Mouse (Mus musculus) liver, embryonic 16.5 days (tissue): ENCODE data around the gene Pdss2. TPM values are rescaled to one million over a fixed set of nuclear protein-coding genes. Genes with fewer than 3 reads are reported as not detected.
A peak's percentile ranks its signal among the peaks of the same experiment; 100 is the strongest.

Source experiments
- ATAC-seq: fragments of 200-750 bp; cut with Nextera tagmentation; 2 replicates; pipeline ENCODE4 v1.8.0; 2017; ENCODE audit warnings: low read depth, mild to moderate bottlenecking, moderate number of reproducible peaks, moderate library complexity
- H3K27ac ChIP-seq: fragments of 300-500 bp; sonication (generic); 2 replicates; pipeline ENCODE4 v1.5.1; 2014; ENCODE audit warnings: mild to moderate bottlenecking, low read length
- H3K27me3 ChIP-seq: fragments of 300-500 bp; sonication (generic); 2 replicates; pipeline ENCODE4 v1.6.1; 2014; ENCODE audit warnings: low read depth, low read length, mixed read lengths; ENCODE audit not compliant: control insufficient read depth, insufficient read depth
- H3K36me3 ChIP-seq: fragments of 300-500 bp; sonication (generic); 2 replicates; pipeline ENCODE4 v1.6.1; 2014; ENCODE audit warnings: mild to moderate bottlenecking; ENCODE audit not compliant: control insufficient read depth, insufficient read depth
- H3K4me1 ChIP-seq: fragments of 300-500 bp; sonication (generic); 2 replicates; pipeline ENCODE4 v1.6.1; 2014; ENCODE audit warnings: low read depth, low read length, mixed read lengths; ENCODE audit not compliant: control insufficient read depth
- H3K4me2 ChIP-seq: fragments of 300-500 bp; sonication (generic); 2 replicates; pipeline ENCODE4 v1.6.1; 2014; ENCODE audit warnings: low read depth, low read length, mixed read lengths
- H3K4me3 ChIP-seq: fragments of 300-500 bp; sonication (generic); 2 replicates; pipeline ENCODE4 v1.5.1; 2014; ENCODE audit warnings: low read depth, mild to moderate bottlenecking, low read length
- H3K9ac ChIP-seq: fragments of 300-500 bp; sonication (generic); 2 replicates; pipeline ENCODE4 v1.6.1; 2014; ENCODE audit warnings: low read depth, low read length
- H3K9me3 ChIP-seq: fragments of 300-500 bp; sonication (generic); replicated peaks from 2 replicates; pipeline ENCODE4 v1.6.1; 2016; ENCODE audit warnings: low read length; ENCODE audit not compliant: control insufficient read depth
- WGBS: fragments of 180-500 bp; shearing (Covaris S2); extraction: QIAGEN DNeasy Blood & Tissue Kit; methylation state at CpG from one replicate; pipeline ENCODE4 v1.1.7; 2014; ENCODE audit not compliant: insufficient replicate concordance; 5-methylcytosine and 5-hydroxymethylcytosine counted together
- polyA plus RNA-seq: library from polyadenylated mRNA; unstranded; fragments of >200 nt; fragmentation: Nextera tagmentation; extraction: Ambion mirVana; gene quantifications from 2 replicates; pipeline ENCODE4 v1.2.1, GENCODE M21; 2015

Gene Pdss2
- polyA plus RNA-seq, 1 experiment from 2014 or later = 6.4 TPM

DNA sequence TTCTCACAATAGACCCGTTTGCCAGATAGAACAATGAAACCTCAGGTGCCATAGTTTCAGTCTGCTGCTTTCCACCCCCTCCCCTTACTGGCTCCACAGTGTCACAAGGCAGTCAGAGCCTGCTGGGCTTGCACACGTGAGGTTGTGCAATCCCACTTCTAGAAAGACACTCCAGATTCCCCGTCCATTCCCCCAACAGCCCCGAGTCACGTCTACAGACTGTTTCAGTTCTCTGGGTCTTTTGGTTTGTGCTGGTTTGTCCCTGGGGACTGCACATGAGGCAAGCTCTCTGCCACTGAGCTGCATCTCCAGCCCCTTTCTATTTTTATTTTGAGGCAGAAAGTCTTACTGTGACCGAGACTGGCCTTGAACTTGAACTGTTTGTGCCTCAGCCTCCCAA lies 196.1 kb downstream of the Pdss2 start:
- Histone ChIP-seq H3K27me3 (no peaks in the 10 kb centered on the region), H3K4me2 (no peak overlapping the region), H3K9me3 (no peaks in the 10 kb centered on the region), H3K4me3 (no peak overlapping the region), H3K36me3 (no peaks in the 10 kb centered on the region), H3K4me1 (no peaks in the 10 kb centered on the region), H3K27ac (no peak overlapping the region), H3K9ac (no peak overlapping the region)
- no peak for ATAC-seq
- 58% methylated on average over 6 of the region's 6 CpGs for WGBS

DNA sequence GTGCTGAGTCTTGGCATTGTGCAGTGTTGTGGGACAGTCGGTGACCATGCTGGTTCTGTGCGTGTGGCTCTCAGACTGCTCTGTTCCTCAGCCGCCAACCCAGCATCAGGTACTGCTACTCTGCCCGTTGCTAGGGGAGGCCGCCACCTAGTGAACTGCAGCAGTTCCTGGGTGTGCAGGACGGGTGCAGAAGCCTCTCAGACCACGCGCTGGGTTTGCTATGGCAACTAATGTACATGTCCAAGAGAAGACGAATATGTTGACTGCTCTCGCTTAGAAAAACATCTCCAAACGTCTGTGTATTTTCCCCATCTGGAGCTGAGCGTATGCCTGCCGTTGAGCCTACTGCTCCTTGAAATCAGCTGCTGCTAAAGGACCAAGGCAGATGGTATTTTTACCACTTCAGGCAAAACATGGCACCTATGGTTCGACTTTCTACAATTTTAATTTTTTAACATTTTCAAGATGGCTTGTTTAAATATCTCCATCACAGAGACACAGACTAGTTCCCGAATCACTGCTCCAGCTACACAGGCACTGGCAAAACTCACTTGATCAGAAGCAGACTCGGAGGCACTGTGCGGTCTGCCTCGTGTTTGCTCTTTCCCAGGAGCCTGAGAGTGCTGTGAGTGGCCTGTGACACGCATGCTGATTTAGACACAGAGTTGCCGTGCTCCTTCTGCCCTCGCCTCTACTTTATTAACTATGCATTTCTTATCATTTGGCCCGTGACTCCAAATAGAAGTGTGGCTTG lies 199.6 kb downstream of the Pdss2 start:
- Histone ChIP-seq H3K9ac (no peak overlapping the region), H3K9me3 (no peaks in the 10 kb centered on the region), H3K27me3 (no peaks in the 10 kb centered on the region), H3K27ac (no peak overlapping the region), H3K4me1 (no peaks in the 10 kb centered on the region), H3K4me2 (no peak overlapping the region), H3K36me3 (no peaks in the 10 kb centered on the region), H3K4me3 (no peak overlapping the region)
- 75% methylated on average over 22 of the region's 22 CpGs for WGBS
- ATAC-seq = no peak

DNA sequence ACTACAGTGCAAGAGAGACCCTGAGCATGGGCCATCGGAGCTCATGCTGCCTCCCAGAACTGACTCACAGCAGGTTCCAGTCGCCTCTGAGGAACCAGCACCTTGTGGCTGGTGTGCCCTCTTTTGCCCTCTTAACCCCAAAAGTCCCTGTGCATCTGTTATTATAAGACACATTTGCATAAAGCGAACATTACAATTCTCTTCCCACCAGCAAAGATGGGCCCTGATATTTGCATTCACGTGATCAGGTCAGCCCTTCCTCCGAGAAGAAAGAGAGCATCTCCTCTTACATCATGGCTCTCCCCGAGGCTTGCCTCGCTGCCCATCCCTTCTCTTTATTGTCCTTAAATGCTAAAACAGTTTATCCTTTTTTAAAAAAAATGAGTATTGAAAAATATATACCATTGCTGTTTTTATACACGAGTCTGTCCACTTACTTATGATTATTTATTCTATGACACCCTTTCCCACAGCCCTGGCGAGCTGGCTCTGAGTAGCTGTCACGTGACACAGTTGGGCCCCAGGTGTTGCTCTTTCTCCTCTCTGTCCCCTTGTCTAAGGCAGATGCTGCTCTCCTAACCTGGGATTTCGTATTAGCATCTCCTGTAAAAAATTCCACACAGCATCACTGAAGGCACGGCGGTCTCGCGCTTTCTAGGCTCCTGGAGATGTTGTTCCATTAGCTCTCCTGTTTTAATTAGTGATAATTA lies 200.9 kb downstream of the Pdss2 start:
- Histone ChIP-seq H3K4me3 (no peak overlapping the region), H3K4me2 (no peak overlapping the region), H3K27ac (no peak overlapping the region), H3K36me3 (no peaks in the 10 kb centered on the region), H3K4me1 (no peaks in the 10 kb centered on the region), H3K27me3 (no peaks in the 10 kb centered on the region), H3K9ac (no peak overlapping the region), H3K9me3 (no peaks in the 10 kb centered on the region)
- 73% methylated on average over 15 of the region's 15 CpGs for WGBS
- ATAC-seq = no peak

DNA sequence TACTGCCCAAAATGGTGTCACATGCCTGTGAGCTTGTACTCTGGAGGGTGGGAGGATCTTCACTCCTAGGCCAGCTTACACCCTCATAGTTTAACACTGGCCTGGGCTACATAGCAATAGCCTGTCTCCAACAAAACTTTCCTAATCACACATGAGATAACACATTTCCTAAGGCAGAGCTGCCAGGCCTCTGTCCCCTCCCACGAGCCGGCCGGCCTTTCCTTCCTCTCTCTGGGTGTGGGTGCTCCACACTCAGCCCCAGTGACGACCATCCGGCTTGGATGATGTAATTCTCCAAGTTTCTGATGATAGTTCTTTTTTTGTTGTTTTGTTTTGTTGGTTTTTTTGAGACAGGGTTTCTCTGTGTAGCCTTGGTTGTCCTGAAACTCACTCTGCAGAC lies 203.3 kb downstream of the Pdss2 start:
- no peaks in the 10 kb centered on the region for H3K9me3 ChIP-seq
- no peak overlapping the region for H3K9ac ChIP-seq
- no peaks in the 10 kb centered on the region for H3K27me3 ChIP-seq
- peak; percentile 61 for ATAC-seq
- H3K4me3 ChIP-seq = no peak overlapping the region
- no peak overlapping the region for H3K4me2 ChIP-seq
- no peak overlapping the region for H3K27ac ChIP-seq
- no peaks in the 10 kb centered on the region for H3K36me3 ChIP-seq
- H3K4me1 ChIP-seq = no peaks in the 10 kb centered on the region
- WGBS = 28% methylated on average over 5 of the region's 5 CpGs

DNA sequence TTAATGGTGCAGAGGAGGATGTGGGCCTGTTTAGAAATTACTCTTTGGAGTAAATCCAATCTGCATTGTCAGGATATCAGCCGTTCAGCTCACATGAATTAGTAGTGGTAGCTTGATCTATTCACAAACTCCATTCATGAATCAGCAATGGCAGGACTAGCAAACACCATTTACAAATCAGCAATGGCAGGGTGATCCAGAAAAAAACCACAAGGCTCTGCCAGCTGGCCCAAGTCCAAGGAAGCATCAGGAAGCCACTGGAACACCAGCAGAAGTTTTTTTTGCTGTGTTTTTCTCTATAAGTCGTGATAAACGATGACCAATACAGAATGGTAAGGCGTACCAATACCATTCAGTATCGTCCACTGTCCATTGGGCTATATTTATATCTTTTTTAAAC lies 209.3 kb downstream of the Pdss2 start:
- no peak overlapping the region for H3K4me3 ChIP-seq
- 79% methylated on average over 5 of the region's 5 CpGs for WGBS
- H3K4me1 ChIP-seq = no peaks in the 10 kb centered on the region
- no peaks in the 10 kb centered on the region for H3K36me3 ChIP-seq
- H3K9ac ChIP-seq = no peak overlapping the region
- H3K9me3 ChIP-seq = no peaks in the 10 kb centered on the region
- H3K27ac ChIP-seq = no peak overlapping the region
- H3K4me2 ChIP-seq = no peak overlapping the region
- no peaks in the 10 kb centered on the region for H3K27me3 ChIP-seq
- no peak for ATAC-seq

DNA sequence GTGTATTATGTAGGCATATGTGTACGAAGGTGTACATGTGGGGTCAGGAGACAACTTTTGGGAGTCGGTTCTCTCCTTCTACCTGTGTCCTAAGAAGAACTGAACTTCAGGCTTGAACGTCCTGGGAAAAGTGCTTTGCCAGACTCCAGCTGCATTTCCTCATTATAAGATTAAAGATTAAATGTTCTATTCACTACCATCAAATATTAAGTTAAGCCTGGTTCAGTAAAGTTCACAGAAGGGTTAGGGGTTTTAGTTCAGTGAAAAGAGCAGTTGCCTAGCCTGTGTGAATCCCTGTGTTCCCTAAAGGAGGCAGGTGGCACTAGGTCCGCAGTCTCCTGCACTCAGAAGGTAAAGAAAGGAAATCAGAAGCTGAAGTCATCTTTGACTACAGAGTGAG lies 213.0 kb downstream of the Pdss2 start:
- Histone ChIP-seq H3K27ac (no peak overlapping the region), H3K36me3 (no peaks in the 10 kb centered on the region), H3K9me3 (no peaks in the 10 kb centered on the region), H3K27me3 (no peaks in the 10 kb centered on the region), H3K4me3 (no peak overlapping the region), H3K4me2 (no peak overlapping the region), H3K4me1 (no peaks in the 10 kb centered on the region), H3K9ac (no peak overlapping the region)
- WGBS = 75% methylated on average over 4 of the region's 4 CpGs
- no peak for ATAC-seq

DNA sequence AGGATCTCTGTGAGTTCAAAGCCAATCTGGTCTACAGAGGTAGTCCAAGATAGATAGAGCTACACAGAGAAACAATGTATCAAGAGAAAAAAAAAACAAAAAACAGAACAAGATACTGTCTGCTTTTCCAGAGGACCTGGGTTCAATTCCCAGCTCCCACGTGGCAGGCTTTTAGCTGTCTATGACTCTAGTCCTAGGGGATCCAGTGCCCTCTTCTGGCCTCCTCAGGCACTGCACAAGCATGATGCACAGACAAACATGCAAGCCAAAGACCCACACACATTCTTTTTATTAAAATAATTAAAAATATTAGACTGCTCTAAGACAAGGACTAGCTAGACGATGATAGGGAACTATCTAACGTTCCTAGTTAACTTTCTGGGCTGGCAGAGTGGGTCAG lies 214.5 kb downstream of the Pdss2 start:
- Histone ChIP-seq H3K9ac (no peak overlapping the region), H3K27me3 (no peaks in the 10 kb centered on the region), H3K4me1 (no peaks in the 10 kb centered on the region; the same call in 1 of the 2 replicates), H3K27ac (no peak overlapping the region), H3K4me2 (no peak overlapping the region), H3K9me3 (no peaks in the 10 kb centered on the region), H3K36me3 (no peaks in the 10 kb centered on the region), H3K4me3 (no peak overlapping the region)
- WGBS = 62% methylated on average over 3 of the region's 3 CpGs
- ATAC-seq = no peak

DNA sequence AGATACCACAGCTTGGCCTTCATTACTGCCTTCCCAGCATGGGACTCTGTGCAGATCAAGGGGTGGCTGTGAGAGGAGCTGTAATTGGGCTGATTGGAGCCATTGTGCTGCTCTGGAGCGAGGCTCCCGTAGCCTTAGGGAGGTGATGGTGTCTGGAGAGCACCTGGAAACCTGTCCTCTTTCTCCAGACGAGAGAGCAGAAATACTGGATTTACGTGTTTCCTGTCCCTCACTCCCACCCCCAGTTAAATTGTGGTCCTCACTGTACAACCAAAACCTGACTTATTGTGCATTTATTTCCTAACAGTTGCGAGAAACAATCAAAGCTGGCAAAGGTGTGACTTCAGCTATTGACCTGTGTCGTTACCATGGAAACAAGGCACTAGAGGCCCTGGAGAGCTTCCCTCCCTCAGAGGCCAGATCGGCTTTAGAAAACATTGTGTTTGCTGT lies 218.2 kb downstream of the Pdss2 start:
- WGBS = 61% methylated on average over 7 of the region's 7 CpGs

DNA sequence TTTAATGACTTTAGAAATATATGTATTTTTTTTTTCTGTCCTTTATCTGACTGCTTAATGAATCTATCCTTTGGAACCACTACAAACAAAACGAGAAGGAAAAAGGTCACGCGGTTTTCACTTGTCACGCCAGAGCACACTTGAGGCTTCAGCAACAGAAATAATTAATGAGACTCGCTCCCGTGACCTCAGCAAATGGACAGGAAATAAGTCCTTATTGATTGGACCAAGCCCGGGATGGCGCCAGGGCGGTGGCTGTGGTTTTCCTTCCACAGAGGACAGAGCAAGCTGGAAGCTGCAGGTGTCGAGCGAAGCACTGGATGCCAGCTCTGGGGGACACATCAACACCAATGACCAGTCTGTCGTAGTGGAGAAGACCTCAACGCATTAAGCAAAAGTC lies 218.8 kb downstream of the Pdss2 start:
- Histone ChIP-seq H3K27ac (no peak overlapping the region), H3K9me3 (no peaks in the 10 kb centered on the region), H3K4me3 (no peak overlapping the region), H3K4me1 (no peaks in the 10 kb centered on the region; the same call in 1 of the 2 replicates), H3K27me3 (no peaks in the 10 kb centered on the region), H3K9ac (no peak overlapping the region), H3K36me3 (no peaks in the 10 kb centered on the region), H3K4me2 (no peak overlapping the region)
- no peak for ATAC-seq
- WGBS = 46% methylated on average over 13 of the region's 13 CpGs

More for the DNA sequence above, 218.2 kb downstream of the Pdss2 start:
- Histone ChIP-seq H3K9ac (no peak overlapping the region), H3K4me2 (no peak overlapping the region), H3K9me3 (no peaks in the 10 kb centered on the region), H3K27me3 (no peaks in the 10 kb centered on the region), H3K4me3 (no peak overlapping the region), H3K4me1 (no peaks in the 10 kb centered on the region; the same call in 1 of the 2 replicates), H3K36me3 (no peaks in the 10 kb centered on the region), H3K27ac (no peak overlapping the region)
- no peak for ATAC-seq
